Mouse (Mus musculus): ENCODE data around the gene Zfp688. TPM values are rescaled to one million over a fixed set of nuclear protein-coding genes. Genes with fewer than 3 reads are reported as not detected.
"Not testable (repeated sequence)": the region's sequence is repeated elsewhere in the genome, so short reads cannot be mapped to it uniquely, and the experiment has no call there.

Zfp688 gene
- polyA plus RNA-seq, 1 experiment from 2014 or later: 31.6 TPM

- H3K4me2 ChIP-seq (ENCODE audit: low read depth): no peak overlapping the region
- H3K9me3 ChIP-seq (ENCODE audit: control insufficient read depth, low read length): no peaks in the 10 kb centered on the region
- no peak for ATAC-seq (ENCODE audit: insufficient read depth, low FRiP score, low TSS enrichment)
- no peak overlapping the region for H3K4me3 ChIP-seq (ENCODE audit: low read depth, low read length)
- H3K27ac ChIP-seq (ENCODE audit: low read depth, low read length): no peak overlapping the region
- no peaks in the 10 kb centered on the region for H3K36me3 ChIP-seq (ENCODE audit: control insufficient read depth, insufficient read depth, low read length)
- H3K27me3 ChIP-seq (ENCODE audit: control insufficient read depth, insufficient read depth, low read length): no peaks in the 10 kb centered on the region
- WGBS: 65% methylated on average over 3 of the region's 3 CpGs
- no peak overlapping the region for H3K9ac ChIP-seq (ENCODE audit: low read length)
- no peaks in the 10 kb centered on the region for H3K4me1 ChIP-seq (ENCODE audit: control insufficient read depth, insufficient read depth, low read length)
- no peak for DNase-seq (ENCODE audit: low spot score)
These were observed 21.5 kb downstream of the Zfp688 start for GRCm38 (mm10) chr7:127400355-127400754.

GRCm38 (mm10) chr7:127393944-127394333 lies 27.9 kb downstream of the Zfp688 start:
- peaks cover 3% of the 10 kb centered on the region; the same call in 1 of the 2 replicates for H3K4me1 ChIP-seq (ENCODE audit: control insufficient read depth, insufficient read depth, low read length)
- H3K9me3 ChIP-seq (ENCODE audit: control insufficient read depth, low read length): no peaks in the 10 kb centered on the region
- 25% methylated on average over 7 of the region's 7 CpGs for WGBS
- no peak for DNase-seq (ENCODE audit: low spot score)
- H3K4me2 ChIP-seq (ENCODE audit: low read depth): peak overlapping the region; percentile 39
- H3K9ac ChIP-seq (ENCODE audit: low read length): peak overlapping the region; percentile 30; the same call in 1 of the 2 replicates
- H3K36me3 ChIP-seq (ENCODE audit: control insufficient read depth, insufficient read depth, low read length): 0 out of 2 replicates have a peak, but pooled peaks cover 2% of the 10 kb centered on the region
- H3K27ac ChIP-seq (ENCODE audit: low read depth, low read length): no peak overlapping the region
- H3K27me3 ChIP-seq (ENCODE audit: control insufficient read depth, insufficient read depth, low read length): no peaks in the 10 kb centered on the region
- peak overlapping the region; percentile 61 for H3K4me3 ChIP-seq (ENCODE audit: low read depth, low read length)
- ATAC-seq (ENCODE audit: insufficient read depth, low FRiP score, low TSS enrichment): peak; percentile 39; the same call in 1 of the 2 replicates

GRCm38 (mm10) chr7:127393157-127393943 lies 28.5 kb downstream of the Zfp688 start, which contains the start of gene E430018J23Rik:
Gene E430018J23Rik (minus strand): TSS chr7:127393629.
- WGBS: 0% methylated on average over 41 of the region's 45 CpGs
- ATAC-seq (ENCODE audit: insufficient read depth, low FRiP score, low TSS enrichment) (peak; percentile 95), DNase-seq (ENCODE audit: low spot score) (peak; percentile 93)
- Histone ChIP-seq H3K9me3 (ENCODE audit: control insufficient read depth, low read length) (no peaks in the 10 kb centered on the region), H3K4me3 (ENCODE audit: low read depth, low read length) (peak within 1 kb of the TSS; percentile 61), H3K9ac (ENCODE audit: low read length) (peak within 1 kb of the TSS; percentile 84), H3K36me3 (ENCODE audit: control insufficient read depth, insufficient read depth, low read length) (0 out of 2 replicates have a peak, but pooled peaks cover 2% of the 10 kb centered on the region), H3K4me1 (ENCODE audit: control insufficient read depth, insufficient read depth, low read length) (peaks cover 3% of the 10 kb centered on the region; the same call in 1 of the 2 replicates), H3K27ac (ENCODE audit: low read depth, low read length) (peak within 1 kb of the TSS; percentile 80), H3K4me2 (ENCODE audit: low read depth) (peak within 1 kb of the TSS; percentile 73), H3K27me3 (ENCODE audit: control insufficient read depth, insufficient read depth, low read length) (no peaks in the 10 kb centered on the region)

- Histone ChIP-seq H3K27me3 (ENCODE audit: control insufficient read depth, insufficient read depth, low read length) (no peaks in the 10 kb centered on the region), H3K36me3 (ENCODE audit: control insufficient read depth, insufficient read depth, low read length) (0 out of 2 replicates have a peak, but pooled peaks cover 2% of the 10 kb centered on the region), H3K4me2 (ENCODE audit: low read depth) (peak overlapping the region; percentile 73), H3K27ac (ENCODE audit: low read depth, low read length) (no peak overlapping the region), H3K4me1 (ENCODE audit: control insufficient read depth, insufficient read depth, low read length) (peaks cover 3% of the 10 kb centered on the region; the same call in 1 of the 2 replicates), H3K9ac (ENCODE audit: low read length) (peak overlapping the region; percentile 84; the same call in 1 of the 2 replicates), H3K9me3 (ENCODE audit: control insufficient read depth, low read length) (no peaks in the 10 kb centered on the region), H3K4me3 (ENCODE audit: low read depth, low read length) (peak overlapping the region; percentile 61; the same call in 1 of the 2 replicates)
- DNase-seq (ENCODE audit: low spot score) (no peak), ATAC-seq (ENCODE audit: insufficient read depth, low FRiP score, low TSS enrichment) (no peak)
- 92% methylated on average over 8 of the region's 8 CpGs for WGBS
These were observed 29.5 kb downstream of the Zfp688 start for GRCm38 (mm10) chr7:127392251-127392824.

- Histone ChIP-seq H3K4me2 (ENCODE audit: low read depth) (no peak overlapping the region), H3K27ac (ENCODE audit: low read depth, low read length) (no peak overlapping the region), H3K4me1 (ENCODE audit: control insufficient read depth, insufficient read depth, low read length) (peaks cover 3% of the 10 kb centered on the region; the same call in 1 of the 2 replicates), H3K27me3 (ENCODE audit: control insufficient read depth, insufficient read depth, low read length) (no peaks in the 10 kb centered on the region), H3K9me3 (ENCODE audit: control insufficient read depth, low read length) (no peaks in the 10 kb centered on the region), H3K9ac (ENCODE audit: low read length) (no peak overlapping the region), H3K36me3 (ENCODE audit: control insufficient read depth, insufficient read depth, low read length) (0 out of 2 replicates have a peak, but pooled peaks cover 2% of the 10 kb centered on the region), H3K4me3 (ENCODE audit: low read depth, low read length) (no peak overlapping the region)
- DNase-seq (ENCODE audit: low spot score) (no peak), ATAC-seq (ENCODE audit: insufficient read depth, low FRiP score, low TSS enrichment) (no peak)
- WGBS: 95% methylated on average over 16 of the region's 16 CpGs
These were observed 30.3 kb downstream of the Zfp688 start for GRCm38 (mm10) chr7:127391538-127391937.

GRCm38 (mm10) chr7:127390306-127390705 lies 31.6 kb downstream of the Zfp688 start:
- ATAC-seq (ENCODE audit: insufficient read depth, low FRiP score, low TSS enrichment): no peak
- 86% methylated on average over 7 of the region's 7 CpGs for WGBS

GRCm38 (mm10) chr7:127388201-127388600 lies 33.7 kb downstream of the Zfp688 start:
- not testable (repeated sequence) for H3K4me2 ChIP-seq (ENCODE audit: low read depth); DNase-seq (ENCODE audit: low spot score); H3K9me3 ChIP-seq (ENCODE audit: control insufficient read depth, low read length); H3K4me3 ChIP-seq (ENCODE audit: low read depth, low read length); H3K9ac ChIP-seq (ENCODE audit: low read length); H3K27me3 ChIP-seq (ENCODE audit: control insufficient read depth, insufficient read depth, low read length); H3K27ac ChIP-seq (ENCODE audit: low read depth, low read length); H3K4me1 ChIP-seq (ENCODE audit: control insufficient read depth, insufficient read depth, low read length); ATAC-seq (ENCODE audit: insufficient read depth, low FRiP score, low TSS enrichment); H3K36me3 ChIP-seq (ENCODE audit: control insufficient read depth, insufficient read depth, low read length)

More at GRCm38 (mm10) chr7:127390306-127390705, 31.6 kb downstream of the Zfp688 start:
- H3K4me1 ChIP-seq (ENCODE audit: control insufficient read depth, insufficient read depth, low read length): peaks cover 3% of the 10 kb centered on the region; the same call in 1 of the 2 replicates
- 0 out of 2 replicates have a peak, but pooled peaks cover 2% of the 10 kb centered on the region for H3K36me3 ChIP-seq (ENCODE audit: control insufficient read depth, insufficient read depth, low read length)
- H3K4me2 ChIP-seq (ENCODE audit: low read depth): no peak overlapping the region
- no peaks in the 10 kb centered on the region for H3K9me3 ChIP-seq (ENCODE audit: control insufficient read depth, low read length)
- no peak overlapping the region for H3K4me3 ChIP-seq (ENCODE audit: low read depth, low read length)
- no peak for DNase-seq (ENCODE audit: low spot score)
- H3K27ac ChIP-seq (ENCODE audit: low read depth, low read length): no peak overlapping the region
- H3K9ac ChIP-seq (ENCODE audit: low read length): no peak overlapping the region
- no peaks in the 10 kb centered on the region for H3K27me3 ChIP-seq (ENCODE audit: control insufficient read depth, insufficient read depth, low read length)

- 0 out of 2 replicates have a peak, but pooled peaks cover 2% of the 10 kb centered on the region for H3K36me3 ChIP-seq (ENCODE audit: control insufficient read depth, insufficient read depth, low read length)
- no peaks in the 10 kb centered on the region for H3K4me1 ChIP-seq (ENCODE audit: control insufficient read depth, insufficient read depth, low read length)
- ATAC-seq (ENCODE audit: insufficient read depth, low FRiP score, low TSS enrichment) (peak; percentile 83), DNase-seq (ENCODE audit: low spot score) (peak; percentile 79)
- H3K9ac ChIP-seq (ENCODE audit: low read length): peak within 1 kb of the TSS; percentile 65
- peak within 1 kb of the TSS; percentile 53 for H3K4me3 ChIP-seq (ENCODE audit: low read depth, low read length)
- WGBS: 12% methylated on average over 33 of the region's 38 CpGs
- H3K27ac ChIP-seq (ENCODE audit: low read depth, low read length): no peak within 1 kb of the TSS
- no peaks in the 10 kb centered on the region for H3K27me3 ChIP-seq (ENCODE audit: control insufficient read depth, insufficient read depth, low read length)
- no peaks in the 10 kb centered on the region for H3K9me3 ChIP-seq (ENCODE audit: control insufficient read depth, low read length)
- peak within 1 kb of the TSS; percentile 61 for H3K4me2 ChIP-seq (ENCODE audit: low read depth)
These were observed 35.1 kb downstream of the Zfp688 start, which contains the start of gene 9130019O22Rik for GRCm38 (mm10) chr7:127386641-127387392. Gene 9130019O22Rik (minus strand): TSS chr7:127387166.
